Mouse (Mus musculus): Measurements from ENCODE around the gene Chmp4b. TPM values are rescaled to one million over a fixed set of nuclear protein-coding genes. Genes with fewer than 3 reads are reported as not detected.

Gene Chmp4b
- polyA plus RNA-seq (2017; shearing (Covaris generic)): 20.5 TPM

GRCm38 (mm10) chr2:154651363-154651762, at the start of gene Chmp4b:
Chmp4b (plus strand) TSS chr2:154651705.

GRCm38 (mm10) chr2:154603638-154604153, 47.8 kb upstream of the Chmp4b start, which contains the start of gene Pxmp4:
Pxmp4 (minus strand) TSS chr2:154603708.

GRCm38 (mm10) chr2:154613118-154614115, 38.1 kb upstream of the Chmp4b start, which contains the start of the genes Zfp341 and 4930519P11Rik:
Zfp341 (plus strand) TSS chr2:154613297.
4930519P11Rik (minus strand) TSS chr2:154613437.

Other genes with a start within 250 kb of the Chmp4b start
- not detected for gene Snta1, start 243.6 kb upstream of the Chmp4b start, polyA plus RNA-seq (2017; shearing (Covaris generic))
- gene Cbfa2t2, start 215.2 kb upstream of the Chmp4b start, polyA plus RNA-seq (2017; shearing (Covaris generic)): 23.1 TPM
- gene 1700003F12Rik, start 104.6 kb upstream of the Chmp4b start, polyA plus RNA-seq (2017; shearing (Covaris generic)): not detected
- not detected for gene Actl10, start 99.9 kb upstream of the Chmp4b start, polyA plus RNA-seq (2017; shearing (Covaris generic))
- gene Necab3, start 92.8 kb upstream of the Chmp4b start, polyA plus RNA-seq (2017; shearing (Covaris generic)): not detected
- gene E2f1, start 81.8 kb upstream of the Chmp4b start, polyA plus RNA-seq (2017; shearing (Covaris generic)): 2.4 TPM
- gene Pxmp4, start 48.0 kb upstream of the Chmp4b start, polyA plus RNA-seq (2017; shearing (Covaris generic)): 10.0 TPM
- 0.57 TPM for gene Zfp341, start 38.4 kb upstream of the Chmp4b start, polyA plus RNA-seq (2017; shearing (Covaris generic))
- gene 4930519P11Rik, start 38.3 kb upstream of the Chmp4b start, polyA plus RNA-seq (2017; shearing (Covaris generic)): not detected
- gene Gm14214, start 118.3 kb downstream of the Chmp4b start, polyA plus RNA-seq (2017; shearing (Covaris generic)): not detected
- gene Raly, start 139.4 kb downstream of the Chmp4b start, polyA plus RNA-seq (2017; shearing (Covaris generic)): 146 TPM
- not detected for gene a, start 139.7 kb downstream of the Chmp4b start, polyA plus RNA-seq (2017; shearing (Covaris generic))
- gene Eif2s2, start 241.2 kb downstream of the Chmp4b start, polyA plus RNA-seq (2017; shearing (Covaris generic)): 56.9 TPM